Mouse (Mus musculus): ENCODE results near the gene Tmc4.

DNA sequence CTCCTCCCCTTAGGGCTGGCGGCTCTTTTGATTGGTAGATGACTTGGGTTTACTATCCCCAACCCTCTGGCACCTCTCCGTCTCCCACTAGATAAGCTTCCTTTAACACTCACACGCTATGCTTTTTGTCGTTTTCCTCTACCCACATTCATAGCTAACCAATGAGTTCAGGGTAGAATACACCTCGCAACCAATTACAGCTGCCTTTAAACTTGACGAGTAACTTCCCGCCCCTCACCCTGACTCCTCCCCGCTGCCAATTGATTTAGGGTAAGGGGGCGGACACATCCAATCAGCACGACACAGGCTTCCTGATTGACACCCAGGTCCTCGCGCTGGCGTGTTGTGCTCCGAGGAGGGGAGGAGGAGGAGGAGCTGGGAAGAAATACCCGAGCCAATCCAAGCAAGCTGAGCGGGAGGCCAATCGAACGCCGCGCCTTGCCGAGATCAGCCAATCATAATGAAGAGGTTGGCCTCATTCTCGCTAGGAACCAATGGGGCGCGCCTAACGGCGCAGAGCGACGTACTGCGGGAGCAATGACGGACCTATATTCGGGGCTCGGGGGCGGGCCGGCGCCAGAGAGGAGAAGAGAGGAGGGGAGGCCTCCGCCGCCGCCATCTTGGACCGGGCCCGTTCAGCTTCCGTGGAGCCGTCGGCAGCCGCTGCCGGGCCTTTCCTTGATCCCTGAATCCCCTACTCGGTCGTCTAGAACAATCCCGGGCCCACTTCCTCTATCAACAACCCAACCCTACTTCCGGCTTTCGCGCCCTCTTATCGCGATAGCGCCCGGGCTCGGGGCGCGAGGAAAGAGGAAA lies 32.5 kb downstream of the Tmc4 start, which contains the start of gene Cnot3:
- TF ChIP-seq EP300 (IDR thresholded peaks at IDR 0.05), result peak; percentile 83
- TF ChIP-seq CTCF (IDR thresholded peaks at IDR 0.05), result no peak

All from lung, postnatal 0 days (tissue).